Mouse (Mus musculus): ENCODE measurements at regions not wholly inside any gene's neighbourhood (a gene's known extent, or its start where the extent isn't known, plus 50 kb on each side); places are given as distances from the start of the nearest gene placed in this dataset.

- TF ChIP-seq POLR2A (IDR thresholded peaks at IDR 0.05; ENCODE audit: extremely low read depth, insufficient read depth, low read length): no peak
- no peak for TF ChIP-seq CTCF (IDR thresholded peaks at IDR 0.05; ENCODE audit: low read depth, low read length)
- Histone ChIP-seq H3K27me3 (ENCODE audit: control insufficient read depth, insufficient read depth, low read length) (no peaks in the 10 kb centered on the region), H3K4me3 (ENCODE audit: insufficient read depth, low read depth, low read length) (no peak overlapping the region), H3K27ac (replicated peaks; ENCODE audit: insufficient read depth, low read depth, low read length) (no peak overlapping the region), H3K36me3 (ENCODE audit: control insufficient read depth, insufficient read depth, low read length) (no peaks in the 10 kb centered on the region), H3K9ac (ENCODE audit: low read depth, low read length) (no peak overlapping the region), H3K4me1 (ENCODE audit: control insufficient read depth, insufficient read depth, low read length) (no peaks in the 10 kb centered on the region), H3K79me2 (ENCODE audit: control insufficient read depth, insufficient read depth, low read length) (no peaks in the 10 kb centered on the region)
- no peak for DNase-seq (ENCODE audit: extremely low read depth, low read depth, low spot score)
- 81% methylated on average over 8 of the region's 8 CpGs for WGBS
Measured at GRCm38 (mm10) chr12:99063885-99064284, 143.5 kb downstream of the Ttc8 start.

- Histone ChIP-seq H3K27ac (replicated peaks; ENCODE audit: insufficient read depth, low read depth, low read length) (no peak overlapping the region), H3K36me3 (ENCODE audit: control insufficient read depth, insufficient read depth, low read length) (no peaks in the 10 kb centered on the region), H3K9ac (ENCODE audit: low read depth, low read length) (no peak overlapping the region), H3K27me3 (ENCODE audit: control insufficient read depth, insufficient read depth, low read length) (no peaks in the 10 kb centered on the region), H3K79me2 (ENCODE audit: control insufficient read depth, insufficient read depth, low read length) (no peaks in the 10 kb centered on the region), H3K4me1 (ENCODE audit: control insufficient read depth, insufficient read depth, low read length) (no peaks in the 10 kb centered on the region), H3K4me3 (ENCODE audit: insufficient read depth, low read depth, low read length) (no peak overlapping the region)
- TF ChIP-seq CTCF (IDR thresholded peaks at IDR 0.05; ENCODE audit: low read depth, low read length) (no peak), POLR2A (IDR thresholded peaks at IDR 0.05; ENCODE audit: extremely low read depth, insufficient read depth, low read length) (no peak)
- no peak for DNase-seq (ENCODE audit: extremely low read depth, low read depth, low spot score)
- 52% methylated on average over 3 of the region's 3 CpGs for WGBS
Measured at GRCm38 (mm10) chr12:99067962-99068361, 147.6 kb downstream of the Ttc8 start.

- no peak for DNase-seq (ENCODE audit: extremely low read depth, low read depth, low spot score)
- Histone ChIP-seq H3K9ac (ENCODE audit: low read depth, low read length) (no peak overlapping the region), H3K79me2 (ENCODE audit: control insufficient read depth, insufficient read depth, low read length) (no peaks in the 10 kb centered on the region), H3K36me3 (ENCODE audit: control insufficient read depth, insufficient read depth, low read length) (no peaks in the 10 kb centered on the region), H3K4me1 (ENCODE audit: control insufficient read depth, insufficient read depth, low read length) (no peaks in the 10 kb centered on the region), H3K4me3 (ENCODE audit: insufficient read depth, low read depth, low read length) (no peak overlapping the region), H3K27ac (replicated peaks; ENCODE audit: insufficient read depth, low read depth, low read length) (no peak overlapping the region), H3K27me3 (ENCODE audit: control insufficient read depth, insufficient read depth, low read length) (no peaks in the 10 kb centered on the region)
- 74% methylated on average over 5 of the region's 5 CpGs for WGBS
- no peak for TF ChIP-seq CTCF (IDR thresholded peaks at IDR 0.05; ENCODE audit: low read depth, low read length)
- no peak for TF ChIP-seq POLR2A (IDR thresholded peaks at IDR 0.05; ENCODE audit: extremely low read depth, insufficient read depth, low read length)
Measured at GRCm38 (mm10) chr12:99073766-99074165, 153.4 kb downstream of the Ttc8 start.

GRCm38 (mm10) chr12:99077366-99077765, 157.0 kb downstream of the Ttc8 start:
- H3K79me2 ChIP-seq (ENCODE audit: control insufficient read depth, insufficient read depth, low read length): no peaks in the 10 kb centered on the region
- WGBS: 53% methylated on average over 3 of the region's 3 CpGs
- no peak overlapping the region for H3K9ac ChIP-seq (ENCODE audit: low read depth, low read length)
- no peak for DNase-seq (ENCODE audit: extremely low read depth, low read depth, low spot score)
- TF ChIP-seq POLR2A (IDR thresholded peaks at IDR 0.05; ENCODE audit: extremely low read depth, insufficient read depth, low read length) (no peak), CTCF (IDR thresholded peaks at IDR 0.05; ENCODE audit: low read depth, low read length) (no peak)
- H3K4me3 ChIP-seq (ENCODE audit: insufficient read depth, low read depth, low read length): no peak overlapping the region
- no peaks in the 10 kb centered on the region for H3K4me1 ChIP-seq (ENCODE audit: control insufficient read depth, insufficient read depth, low read length)
- H3K36me3 ChIP-seq (ENCODE audit: control insufficient read depth, insufficient read depth, low read length): no peaks in the 10 kb centered on the region
- no peak overlapping the region for H3K27ac ChIP-seq (replicated peaks; ENCODE audit: insufficient read depth, low read depth, low read length)
- H3K27me3 ChIP-seq (ENCODE audit: control insufficient read depth, insufficient read depth, low read length): no peaks in the 10 kb centered on the region

- 18% methylated on average over 1 of the region's 1 CpGs for WGBS
- Histone ChIP-seq H3K4me1 (ENCODE audit: control insufficient read depth, insufficient read depth, low read length) (no peaks in the 10 kb centered on the region), H3K36me3 (ENCODE audit: control insufficient read depth, insufficient read depth, low read length) (no peaks in the 10 kb centered on the region), H3K27ac (replicated peaks; ENCODE audit: insufficient read depth, low read depth, low read length) (no peak overlapping the region), H3K79me2 (ENCODE audit: control insufficient read depth, insufficient read depth, low read length) (no peaks in the 10 kb centered on the region), H3K4me3 (ENCODE audit: insufficient read depth, low read depth, low read length) (no peak overlapping the region), H3K9ac (ENCODE audit: low read depth, low read length) (no peak overlapping the region), H3K27me3 (ENCODE audit: control insufficient read depth, insufficient read depth, low read length) (peaks cover 2% of the 10 kb centered on the region; the same call in 1 of the 2 replicates)
- TF ChIP-seq CTCF (IDR thresholded peaks at IDR 0.05; ENCODE audit: low read depth, low read length) (no peak), POLR2A (IDR thresholded peaks at IDR 0.05; ENCODE audit: extremely low read depth, insufficient read depth, low read length) (no peak)
- peak; percentile 54 for DNase-seq (ENCODE audit: extremely low read depth, low read depth, low spot score)
Measured at GRCm38 (mm10) chr12:99079873-99080272, 159.5 kb downstream of the Ttc8 start.

GRCm38 (mm10) chr12:99083616-99084015, 163.2 kb downstream of the Ttc8 start:
- Histone ChIP-seq H3K4me3 (ENCODE audit: insufficient read depth, low read depth, low read length) (no peak overlapping the region), H3K9ac (ENCODE audit: low read depth, low read length) (no peak overlapping the region), H3K27me3 (ENCODE audit: control insufficient read depth, insufficient read depth, low read length) (peaks cover 2% of the 10 kb centered on the region; the same call in 1 of the 2 replicates), H3K79me2 (ENCODE audit: control insufficient read depth, insufficient read depth, low read length) (no peaks in the 10 kb centered on the region), H3K4me1 (ENCODE audit: control insufficient read depth, insufficient read depth, low read length) (no peaks in the 10 kb centered on the region), H3K27ac (replicated peaks; ENCODE audit: insufficient read depth, low read depth, low read length) (no peak overlapping the region), H3K36me3 (ENCODE audit: control insufficient read depth, insufficient read depth, low read length) (no peaks in the 10 kb centered on the region)
- WGBS: 47% methylated on average over 11 of the region's 11 CpGs
- TF ChIP-seq CTCF (IDR thresholded peaks at IDR 0.05; ENCODE audit: low read depth, low read length) (no peak), POLR2A (IDR thresholded peaks at IDR 0.05; ENCODE audit: extremely low read depth, insufficient read depth, low read length) (no peak)
- DNase-seq (ENCODE audit: extremely low read depth, low read depth, low spot score): no peak
